Comparison of ENCODE assay signal across 14 mouse cellular contexts in the genomic region with DNA sequence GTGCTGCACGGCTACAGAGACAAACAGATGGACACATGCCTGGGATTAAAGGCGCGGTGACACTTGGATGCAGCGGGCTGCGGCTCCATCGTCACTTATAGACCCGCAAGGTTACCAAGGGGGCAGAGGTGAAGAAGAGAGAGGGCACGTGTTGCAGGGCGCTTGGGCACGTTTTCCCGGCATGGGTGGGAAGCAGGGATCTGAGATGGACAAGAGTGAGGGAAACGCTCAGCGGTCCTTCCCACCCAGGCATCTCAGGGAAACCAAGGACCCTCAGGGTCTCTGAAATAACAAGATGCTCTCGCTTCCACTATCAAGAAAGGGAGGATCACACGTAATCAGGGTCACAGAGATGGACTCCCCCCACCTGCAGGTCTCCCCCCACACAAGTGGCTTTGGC. TPM values are rescaled to one million over a fixed set of nuclear protein-coding genes. Genes with fewer than 3 reads are reported as not detected.
DNase-seq lines count a peak whose midpoint lies in the region; ATAC-seq lines count a peak whose summit lies in the region.
"Had no signal": no experiment of that assay in that cellular context is flagged by ENCODE, and none has a peak within 500 bp of the region (broad histone marks: within the 10 kb centered on the region; RNA-seq: fewer than 3 reads in every experiment).

No protein-coding gene starts in this region.

- H3K9me3 ChIP-seq in megakaryocyte, embryonic 14.5 days: peaks cover 19% of the 10 kb centered on the region; the same call in 1 of the 2 replicates
- H3K9me3 ChIP-seq in forebrain, embryonic 16.5 days (ENCODE audit: control insufficient read depth, low read length): no peaks in the 10 kb centered on the region
- H3K9me3 ChIP-seq in midbrain, embryonic 10.5 days (replicated peaks): no peaks in the 10 kb centered on the region

- peak; percentile 49 for DNase-seq in midbrain, embryonic 10.5 days (ENCODE audit: low spot score)
- DNase-seq in lung, postnatal 10 days: no peak
- DNase-seq in thymus, postnatal 0 days (ENCODE audit: low spot score): no peak
- DNase-seq in frontal cortex, postnatal 25 days (ENCODE audit: low spot score in 2 of 2): no peak
- DNase-seq in adrenal gland, adult 18-20 months (ENCODE audit: low spot score in 2 of 2): no peak
- DNase-seq: lung, adult 2 months had no signal

- 27% methylated on average over 15 of the region's 15 CpGs for WGBS in forebrain, embryonic 16.5 days
- 1% methylated on average over 15 of the region's 15 CpGs for WGBS in midbrain, embryonic 10.5 days

- H3K36me3 ChIP-seq in megakaryocyte, embryonic 14.5 days (replicated peaks; ENCODE audit: low read length): no peaks in the 10 kb centered on the region
- H3K36me3 ChIP-seq in forebrain, embryonic 16.5 days (ENCODE audit: control insufficient read depth, insufficient read depth): no peaks in the 10 kb centered on the region
- peaks cover 28% of the 10 kb centered on the region for H3K36me3 ChIP-seq in midbrain, embryonic 10.5 days

- peaks cover 19% of the 10 kb centered on the region for H3K4me1 ChIP-seq in megakaryocyte, embryonic 14.5 days
- H3K4me1 ChIP-seq in forebrain, embryonic 16.5 days (replicated peaks; ENCODE audit: control insufficient read depth, insufficient read depth, low read length): peaks cover 28% of the 10 kb centered on the region
- peaks cover 38% of the 10 kb centered on the region for H3K4me1 ChIP-seq in midbrain, embryonic 10.5 days

- peak overlapping the region; percentile 60 for H3K4me2 ChIP-seq in forebrain, embryonic 16.5 days (ENCODE audit: low read length)

- peaks cover 86% of the 10 kb centered on the region for H3K27me3 ChIP-seq in megakaryocyte, embryonic 14.5 days (replicated peaks)
- H3K27me3 ChIP-seq in forebrain, embryonic 16.5 days (replicated peaks; ENCODE audit: control insufficient read depth, insufficient read depth, low read length): no peaks in the 10 kb centered on the region; the same call in 1 of the 2 replicates
- peaks cover 100% of the 10 kb centered on the region for H3K27me3 ChIP-seq in midbrain, embryonic 10.5 days (ENCODE audit: low read depth, poor library complexity, severe bottlenecking)

- H3K9ac ChIP-seq in forebrain, embryonic 16.5 days (replicated peaks; ENCODE audit: low read depth, low read length): peak overlapping the region; percentile 14

- H3K27ac ChIP-seq in forebrain, embryonic 16.5 days (ENCODE audit: low read length): no peak overlapping the region
- H3K27ac ChIP-seq in midbrain, embryonic 10.5 days (replicated peaks): no peak overlapping the region

- peak overlapping the region; percentile 43 for H3K4me3 ChIP-seq in megakaryocyte, embryonic 14.5 days (replicated peaks)
- peak overlapping the region; percentile 32 for H3K4me3 ChIP-seq in forebrain, embryonic 16.5 days (replicated peaks; ENCODE audit: low read length)
- peak overlapping the region; percentile 27 for H3K4me3 ChIP-seq in midbrain, embryonic 10.5 days

- ATAC-seq in megakaryocyte, adult 5-6 weeks (ENCODE audit: poor library complexity, severe bottlenecking): no peak
- peak; percentile 18; the same call in 1 of the 2 replicates for ATAC-seq in forebrain, embryonic 16.5 days
- ATAC-seq: inflammation-experienced regulatory T-cells, adult 6 months had no signal

RNA-seq across cellular contexts. Expression of a gene that starts 10.5 kb away (rescaled TPM):
- not detected in 2 replicates for polyA plus RNA-seq in megakaryocyte, embryonic 14.5 days (2012; ENCODE audit: insufficient read depth, low replicate concordance)
- not detected in 2 replicates for total RNA-seq in megakaryocyte, adult 5-6 weeks (2015)
- not detected in 2 replicates for total RNA-seq in megakaryocyte, adult 5-6 weeks (2017)
- polyA plus RNA-seq in forebrain, embryonic 16.5 days (2015; fragmentation: Nextera tagmentation; extraction: Ambion mirVana): 31.2 and 33.8 TPM in 2 replicates
- 25.3 and 26.3 TPM in 2 replicates for polyA plus RNA-seq in midbrain, embryonic 10.5 days (2016; fragmentation: Nextera tagmentation; extraction: Ambion mirVana)
- polyA plus RNA-seq in thymus, postnatal 0 days (2015; fragmentation: Nextera tagmentation; extraction: Ambion mirVana): 0.10 TPM in 1 of 2 replicates, not detected in the other
- not detected for total RNA-seq in adrenal gland, adult 18-20 months (2021)
- total RNA-seq: common myeloid progenitor, adult 5-6 weeks had no signal
- polyA plus RNA-seq: gonadal fat pad, adult 2 months; inflammation-experienced regulatory T-cells, adult 6 months; limb, embryonic 11.5 days; lung, adult 2 months; urinary bladder, adult 2 months had no signal

RNA-seq across cellular contexts. Expression of a gene that starts 10.7 kb away (rescaled TPM):
- 7.5 and 13.0 TPM in 2 replicates for polyA plus RNA-seq in megakaryocyte, embryonic 14.5 days (2012; ENCODE audit: insufficient read depth, low replicate concordance)
- total RNA-seq in megakaryocyte, adult 5-6 weeks (2015): 63.0 and 70.6 TPM in 2 replicates
- 80.5 and 83.1 TPM in 2 replicates for total RNA-seq in megakaryocyte, adult 5-6 weeks (2017)
- polyA plus RNA-seq in forebrain, embryonic 16.5 days (2015; fragmentation: Nextera tagmentation; extraction: Ambion mirVana): 44.9 and 49.3 TPM in 2 replicates
- polyA plus RNA-seq in midbrain, embryonic 10.5 days (2016; fragmentation: Nextera tagmentation; extraction: Ambion mirVana): 22.8 and 26.7 TPM in 2 replicates
- 95.3 and 102 TPM in 2 replicates for polyA plus RNA-seq in thymus, postnatal 0 days (2015; fragmentation: Nextera tagmentation; extraction: Ambion mirVana)
- total RNA-seq in adrenal gland, adult 18-20 months (2021): 10 to 100 TPM; 23.4 to 25.8 TPM

Comparison
In these comparisons a context has a peak if more than half of its experiments do, and no peak if none do; other contexts are left out.
1. RNA of a gene that starts 10.5 kb away (polyA plus RNA-seq): 31.2 to 33.8 TPM in forebrain, embryonic 16.5 days and 25.3 to 26.3 TPM in midbrain, embryonic 10.5 days; not detected in megakaryocyte, embryonic 14.5 days and 0.10 TPM in thymus, postnatal 0 days; every median in the first group is over 10 times any median in the second.
2. Peak in every context shown above with its lines, with median percentiles within 50 percentile points of each other: H3K4me3 ChIP-seq.